45 mouse cellular contexts compared by ENCODE assay signal in genomic region chr13:64502833-64503232, GRCm38 (mm10). TPM values are rescaled to one million over a fixed set of nuclear protein-coding genes. Genes with fewer than 3 reads are reported as not detected.
"Had no signal": no experiment of that assay in that cellular context is flagged by ENCODE, and none has a peak within 500 bp of the region (broad histone marks: within the 10 kb centered on the region; RNA-seq: fewer than 3 reads in every experiment).

No protein-coding gene starts in this region.

- H3K4me3 ChIP-seq: left cerebral cortex, adult 2 months; limb, embryonic 15.5 days; liver, embryonic 12.5 days; liver, embryonic 13.5 days; liver, embryonic 15.5 days; lung, embryonic 15.5 days; megakaryocyte, embryonic 14.5 days; midbrain, embryonic 10.5 days; midbrain, embryonic 12.5 days; midbrain, embryonic 13.5 days; midbrain, embryonic 15.5 days; myocyte; neural tube, embryonic 12.5 days had no signal

- H3K9ac ChIP-seq: limb, embryonic 15.5 days; liver, embryonic 12.5 days; liver, embryonic 13.5 days; liver, embryonic 14.5 days; liver, embryonic 15.5 days; liver, postnatal 0 days; lung, embryonic 14.5 days; lung, embryonic 15.5 days; midbrain, embryonic 12.5 days; midbrain, embryonic 13.5 days; midbrain, embryonic 15.5 days; neural tube, embryonic 12.5 days had no signal

- H3K36me3 ChIP-seq: limb, embryonic 15.5 days; liver, embryonic 12.5 days; liver, embryonic 13.5 days; liver, embryonic 15.5 days; lung, embryonic 15.5 days; midbrain, embryonic 10.5 days; midbrain, embryonic 12.5 days; midbrain, embryonic 13.5 days; midbrain, embryonic 15.5 days; neural tube, embryonic 12.5 days had no signal

- H3K4me1 ChIP-seq: limb, embryonic 15.5 days; liver, embryonic 12.5 days; liver, embryonic 13.5 days; liver, embryonic 15.5 days; lung, embryonic 15.5 days; megakaryocyte, embryonic 14.5 days; midbrain, embryonic 10.5 days; midbrain, embryonic 12.5 days; midbrain, embryonic 13.5 days; midbrain, embryonic 15.5 days; neural tube, embryonic 12.5 days had no signal

- DNase-seq: left cerebral cortex, postnatal 4 days; liver; liver, embryonic 13.5 days; liver, postnatal 0 days; lung, adult 18-20 months; lung, adult 2 months; lung, embryonic 14.5 days; lung, postnatal 10 days; lung, postnatal 14 days; lung, postnatal 36 days; lung, postnatal 4 days; midbrain, embryonic 14.5 days had no signal

- H3K27me3 ChIP-seq: limb, embryonic 15.5 days; liver, embryonic 12.5 days; liver, embryonic 13.5 days; liver, embryonic 15.5 days; lung, embryonic 15.5 days; megakaryocyte, embryonic 14.5 days; midbrain, embryonic 12.5 days; midbrain, embryonic 13.5 days; midbrain, embryonic 15.5 days; neural tube, embryonic 12.5 days had no signal

- H3K4me2 ChIP-seq: limb, embryonic 15.5 days; liver, embryonic 11.5 days; liver, embryonic 12.5 days; liver, embryonic 13.5 days; liver, embryonic 15.5 days; lung, embryonic 14.5 days; lung, embryonic 15.5 days; midbrain, embryonic 11.5 days; midbrain, embryonic 12.5 days; midbrain, embryonic 13.5 days; midbrain, embryonic 15.5 days; neural tube, embryonic 12.5 days had no signal

- H3K27ac ChIP-seq: left cerebral cortex, adult 2 months; limb, embryonic 15.5 days; liver, embryonic 12.5 days; liver, embryonic 13.5 days; liver, embryonic 14.5 days; liver, embryonic 15.5 days; lung, embryonic 15.5 days; macrophage; midbrain, embryonic 10.5 days; midbrain, embryonic 12.5 days; midbrain, embryonic 13.5 days; midbrain, embryonic 15.5 days; neural tube, embryonic 12.5 days had no signal

- ATAC-seq: liver, embryonic 12.5 days; liver, postnatal 0 days; lung, postnatal 0 days; midbrain, embryonic 13.5 days; midbrain, embryonic 15.5 days; midbrain, embryonic 16.5 days had no signal

- H3K9me3 ChIP-seq: limb, embryonic 15.5 days; liver, embryonic 12.5 days; liver, embryonic 13.5 days; liver, embryonic 15.5 days; lung, embryonic 15.5 days; megakaryocyte, embryonic 14.5 days; midbrain, embryonic 10.5 days; midbrain, embryonic 12.5 days; midbrain, embryonic 13.5 days; midbrain, embryonic 15.5 days; neural tube, embryonic 12.5 days had no signal

RNA-seq across cellular contexts. Expression of gene Fam240b, which starts 5.2 kb away (rescaled TPM):
- total RNA-seq: left cerebral cortex, adult 18-20 months; left cerebral cortex, adult 2 months; left cerebral cortex, adult 8-10 months; left cerebral cortex, postnatal 14 days; left cerebral cortex, postnatal 25 days; left cerebral cortex, postnatal 36 days; left cerebral cortex, postnatal 4 days; liver, adult 2 months; megakaryocyte progenitor cell, adult 5-6 weeks; megakaryocyte, adult 5-6 weeks; megakaryocyte-erythroid progenitor cell, adult 5-6 weeks; midbrain, postnatal 0 days; monocyte, adult 5-6 weeks had no signal
- polyA plus RNA-seq: limb, embryonic 11.5 days; limb, embryonic 15.5 days; liver, adult 2 months; liver, embryonic 11.5 days; liver, embryonic 12.5 days; liver, embryonic 13.5 days; liver, embryonic 14.5 days; liver, embryonic 15.5 days; liver, embryonic 16.5 days; liver, postnatal 0 days; lung, adult 2 months; lung, embryonic 14.5 days; lung, embryonic 15.5 days; lung, embryonic 16.5 days; lung, postnatal 0 days; macrophage; midbrain, embryonic 10.5 days; midbrain, embryonic 11.5 days; midbrain, embryonic 12.5 days; midbrain, embryonic 13.5 days; midbrain, embryonic 14.5 days; midbrain, embryonic 15.5 days; midbrain, postnatal 0 days; myocyte; neural tube, embryonic 11.5 days; neural tube, embryonic 12.5 days had no signal
